Mouse (Mus musculus): ENCODE data around the gene Camta1.

DNA sequence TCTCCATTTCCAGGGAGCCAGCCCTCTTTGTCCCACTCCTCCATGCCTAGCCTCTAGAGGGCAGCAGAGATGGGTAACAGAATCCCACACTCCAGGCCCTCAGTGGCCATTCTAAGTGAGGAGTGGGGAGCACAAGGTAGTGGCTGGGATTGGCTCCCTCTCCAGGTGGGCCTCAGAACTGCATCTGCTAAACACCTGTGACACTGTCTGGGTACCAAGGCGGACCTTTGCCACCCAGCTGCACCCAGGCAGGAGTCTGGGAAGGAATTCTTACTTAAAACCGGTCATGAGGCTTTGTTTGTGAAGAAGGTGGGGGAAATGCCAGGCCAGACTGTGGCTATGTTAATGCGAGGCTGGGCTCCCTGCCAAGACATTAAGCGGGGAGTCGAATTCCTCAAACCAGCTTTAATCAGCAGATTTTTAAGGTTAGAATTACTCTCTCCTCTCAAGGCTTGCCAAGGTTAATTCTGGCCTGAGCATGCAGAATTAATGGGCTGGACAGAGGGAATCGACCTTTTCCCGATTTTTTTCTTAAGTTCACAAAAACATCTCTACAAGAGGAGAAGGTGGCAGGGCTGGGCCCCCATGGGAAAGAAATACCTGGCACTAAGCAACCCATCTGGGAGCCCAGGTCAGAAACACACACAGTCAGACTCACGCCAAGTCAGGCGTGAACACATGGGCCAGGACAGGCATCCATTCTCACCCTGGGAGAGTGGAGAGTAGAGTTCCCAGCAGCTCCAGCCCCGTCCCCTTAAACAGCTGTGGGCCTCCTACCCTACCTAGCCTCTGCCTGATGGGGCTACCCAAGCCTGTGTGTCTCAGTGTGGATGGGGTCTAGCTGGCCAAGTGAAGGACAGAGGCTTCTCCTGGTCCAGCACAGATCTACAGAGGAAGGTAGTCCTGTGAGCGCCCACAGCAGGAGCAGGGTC, 559.2 kb downstream of the Camta1 start:
- TF ChIP-seq CTCF (IDR thresholded peaks at IDR 0.05; ENCODE audit: borderline replicate concordance, control insufficient read depth, extremely low read depth, insufficient read depth, low read length, poor library complexity): no peak
- no peak for TF ChIP-seq POLR2A (IDR thresholded peaks at IDR 0.05; ENCODE audit: control insufficient read depth, extremely low read depth, insufficient read depth, low read length, poor library complexity)
